ENCODE assay signal across 27 mouse cellular contexts in the genomic region with DNA sequence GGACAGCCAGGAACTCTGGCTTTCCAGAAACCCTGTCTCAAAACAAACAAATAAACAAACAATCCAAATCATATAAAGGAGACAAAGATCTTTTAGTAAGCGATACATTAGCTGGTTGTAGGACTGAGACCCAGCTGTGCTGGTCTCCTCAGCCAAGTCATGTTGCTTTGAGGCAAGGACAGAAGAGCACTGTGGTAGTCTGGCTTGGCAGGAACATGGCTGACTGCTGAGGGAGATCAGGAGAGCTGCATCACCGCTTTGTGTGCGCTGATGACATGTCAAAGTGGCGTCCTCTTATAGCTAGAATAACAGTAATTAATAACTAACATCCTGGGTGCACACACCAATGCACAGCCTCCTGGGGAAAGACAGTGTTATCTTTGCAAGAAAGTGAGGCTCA. TPM values are rescaled to one million over a fixed set of nuclear protein-coding genes. Genes with fewer than 3 reads are reported as not detected.
A peak's percentile ranks its signal among the peaks of the same experiment; 100 is the strongest.
DNase-seq lines count a peak whose midpoint lies in the region; ATAC-seq and TF ChIP-seq lines count a peak whose summit lies in the region.
"Had no signal": no experiment of that assay in that cellular context is flagged by ENCODE, and none has a peak within 500 bp of the region (broad histone marks: within the 10 kb centered on the region; RNA-seq: fewer than 3 reads in every experiment).

No protein-coding gene starts in this region.

- no peak overlapping the region for H3K9ac ChIP-seq in hindbrain, postnatal 0 days (replicated peaks; ENCODE audit: low read length)
- H3K9ac ChIP-seq: embryonic facial prominence, embryonic 13.5 days; embryonic facial prominence, embryonic 15.5 days; forebrain, embryonic 12.5 days had no signal

- ATAC-seq in hindbrain, postnatal 0 days = no peak
- ATAC-seq: activated CD4-positive, CD25-positive, alpha-beta regulatory T cell, adult 4 months; CD4-positive, CD25-positive, alpha-beta regulatory T cell, adult 4 months; forebrain, embryonic 14.5 days; forebrain, embryonic 16.5 days; Patski had no signal

- 0 out of 2 replicates have a peak, but pooled peaks cover 5% of the 10 kb centered on the region for H3K4me1 ChIP-seq in hindbrain, postnatal 0 days (ENCODE audit: insufficient read depth, low read length)
- peaks cover 8% of the 10 kb centered on the region for H3K4me1 ChIP-seq in hindbrain, embryonic 10.5 days (replicated peaks)

- 59% methylated on average over 4 of the region's 4 CpGs for WGBS in hindbrain, postnatal 0 days
- WGBS in hindbrain, embryonic 10.5 days = 92% methylated on average over 4 of the region's 4 CpGs

- H3K9me3 ChIP-seq in hindbrain, postnatal 0 days (ENCODE audit: low read length) = no peaks in the 10 kb centered on the region
- H3K9me3 ChIP-seq in hindbrain, embryonic 10.5 days = no peaks in the 10 kb centered on the region
- H3K9me3 ChIP-seq: embryonic facial prominence, embryonic 13.5 days; embryonic facial prominence, embryonic 15.5 days; forebrain, embryonic 10.5 days; forebrain, embryonic 12.5 days had no signal

- DNase-seq in cerebellum, postnatal 10 days = peak; percentile 64 to 82
- DNase-seq in cerebellum, adult 18-20 months = no peak
- DNase-seq in hindbrain, postnatal 0 days (ENCODE audit: low spot score) = no peak
- no peak for DNase-seq in hindbrain, embryonic 10.5 days (ENCODE audit: low spot score)
- DNase-seq in left cerebral cortex, postnatal 4 days = peak; percentile 45
- no peak for DNase-seq in left cerebral cortex, postnatal 36 days (ENCODE audit: low spot score in 2 of 2)
- DNase-seq: adrenal gland, adult 8-10 months; adrenal gland, postnatal 14 days; adrenal gland, postnatal 36 days; B cell, adult 2 months; cerebellum, adult 11 months; cerebellum, adult 8-10 months; cerebellum, adult 9-11 months; cerebellum, postnatal 36 days; embryo, embryonic 11 days had no signal

- no peaks in the 10 kb centered on the region for H3K27me3 ChIP-seq in hindbrain, postnatal 0 days (ENCODE audit: insufficient read depth, low read length)
- no peaks in the 10 kb centered on the region for H3K27me3 ChIP-seq in hindbrain, embryonic 10.5 days (ENCODE audit: insufficient read depth, poor library complexity, severe bottlenecking)
- H3K27me3 ChIP-seq: CH12.LX; embryonic facial prominence, embryonic 13.5 days; embryonic facial prominence, embryonic 15.5 days; forebrain, embryonic 12.5 days; Patski had no signal

- H3K36me3 ChIP-seq in hindbrain, postnatal 0 days (ENCODE audit: insufficient read depth, low read length) = no peaks in the 10 kb centered on the region
- no peaks in the 10 kb centered on the region for H3K36me3 ChIP-seq in hindbrain, embryonic 10.5 days
- H3K36me3 ChIP-seq: embryonic facial prominence, embryonic 13.5 days; embryonic facial prominence, embryonic 15.5 days; forebrain, embryonic 10.5 days; forebrain, embryonic 12.5 days; G1E had no signal

- H3K4me2 ChIP-seq in hindbrain, postnatal 0 days (ENCODE audit: low read depth, low read length) = no peak overlapping the region
- H3K4me2 ChIP-seq: embryonic facial prominence, embryonic 13.5 days; embryonic facial prominence, embryonic 15.5 days; forebrain, embryonic 12.5 days had no signal

- intact Hi-C loops in left cerebral cortex, postnatal 4 days (cut with DNase I) = loop anchor here (5.0 kb wide), 1 partner anchor 34 kb away; the partner anchor contains the start of gene Fry
- intact Hi-C loops in left cerebral cortex, postnatal 36 days (cut with DNase I) = no loop called here

- H3K27ac ChIP-seq in hindbrain, postnatal 0 days = 0 out of 2 replicates have a peak overlapping the region, but pooled peaks have one; percentile 82
- H3K27ac ChIP-seq in hindbrain, embryonic 10.5 days = no peak overlapping the region
- H3K27ac ChIP-seq: embryonic facial prominence, embryonic 13.5 days; embryonic facial prominence, embryonic 15.5 days; forebrain, embryonic 10.5 days; forebrain, embryonic 12.5 days had no signal

- no peak overlapping the region for H3K4me3 ChIP-seq in hindbrain, postnatal 0 days (ENCODE audit: low read length)
- no peak overlapping the region for H3K4me3 ChIP-seq in hindbrain, embryonic 10.5 days
- H3K4me3 ChIP-seq: embryonic facial prominence, embryonic 13.5 days; embryonic facial prominence, embryonic 15.5 days; erythroblast, embryonic 14.5 days; forebrain, embryonic 10.5 days; forebrain, embryonic 12.5 days had no signal

- TF ChIP-seq CTCF in hindbrain, postnatal 0 days (IDR thresholded peaks at IDR 0.05; ENCODE audit: low read depth) = no peak

RNA-seq across cellular contexts. Expression of gene Fry, which starts 32.5 kb away (rescaled TPM):
- total RNA-seq in hindbrain, postnatal 0 days (2014; rRNA removed) = 122 and 126 TPM in 2 replicates
- polyA plus RNA-seq in hindbrain, postnatal 0 days (2015; fragmentation: Nextera tagmentation; extraction: Ambion mirVana) = 47.7 and 48.9 TPM in 2 replicates
- polyA plus RNA-seq in hindbrain, embryonic 10.5 days (2016; fragmentation: Nextera tagmentation; extraction: Ambion mirVana) = 4.9 and 12.5 TPM in 2 replicates
- 100 to 1,000 TPM; 206 to 207 TPM for total RNA-seq in left cerebral cortex, postnatal 4 days (2021)
- 100 to 1,000 TPM; 166 to 217 TPM for total RNA-seq in left cerebral cortex, postnatal 36 days (2021)

Comparison
In these comparisons a context has a peak if more than half of its experiments do, and no peak if none do; other contexts are left out.
1. DNase-seq: peak in cerebellum, postnatal 10 days (2 of 2) and left cerebral cortex, postnatal 4 days (single experiment); none in cerebellum, adult 18-20 months (0 of 2), hindbrain, postnatal 0 days (single experiment), hindbrain, embryonic 10.5 days (single experiment) and left cerebral cortex, postnatal 36 days (0 of 2).